Mouse (Mus musculus) C2C12 (cell line): ENCODE results near the gene Ren1.

Experiments used
- CTCF ChIP-seq: IDR thresholded peaks from one replicate; pipeline ENCODE4 v1.5.1; 2011; ENCODE audit not compliant: control insufficient read depth, insufficient read depth, insufficient read length
- MAX ChIP-seq: IDR thresholded peaks from one replicate; pipeline ENCODE4 v1.6.1; 2011; ENCODE audit warnings: mild to moderate bottlenecking, control low read depth
- MYOD1 ChIP-seq: IDR thresholded peaks from one replicate; pipeline ENCODE4 v1.6.1; 2011; ENCODE audit warnings: low read depth; ENCODE audit not compliant: control insufficient read depth, insufficient read length
- MYOG ChIP-seq: IDR thresholded peaks from one replicate; pipeline ENCODE4 v1.6.1; 2011; ENCODE audit not compliant: control insufficient read depth, insufficient read length; ENCODE audit errors: extremely low read depth

DNA sequence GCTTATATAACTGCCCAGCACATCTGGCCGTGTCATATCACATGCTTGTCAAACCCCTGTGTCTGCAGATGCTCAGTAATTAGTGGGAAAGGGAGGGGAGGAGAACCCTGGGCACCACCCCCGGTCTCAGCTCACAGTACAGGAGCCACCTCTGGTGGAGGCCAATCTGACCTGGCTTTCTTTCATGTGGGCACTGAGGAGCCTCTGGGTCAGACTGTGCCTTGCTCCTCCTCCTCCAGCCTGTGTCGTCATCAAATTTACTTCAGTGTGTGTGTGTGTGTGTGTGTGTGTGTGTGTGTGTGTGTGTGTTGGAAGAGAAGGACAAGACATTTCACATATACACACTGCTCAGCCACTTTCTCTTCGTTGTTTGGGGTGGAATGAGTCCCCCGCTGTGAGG lies 27.0 kb upstream of the Ren1 start:
- TF ChIP-seq CTCF, result no peak
- TF ChIP-seq MAX, result no peak
- TF ChIP-seq MYOG, result no peak
- no peak for TF ChIP-seq MYOD1
